Mouse (Mus musculus): ENCODE data around the gene Pgs1.

Pgs1 gene

DNA sequence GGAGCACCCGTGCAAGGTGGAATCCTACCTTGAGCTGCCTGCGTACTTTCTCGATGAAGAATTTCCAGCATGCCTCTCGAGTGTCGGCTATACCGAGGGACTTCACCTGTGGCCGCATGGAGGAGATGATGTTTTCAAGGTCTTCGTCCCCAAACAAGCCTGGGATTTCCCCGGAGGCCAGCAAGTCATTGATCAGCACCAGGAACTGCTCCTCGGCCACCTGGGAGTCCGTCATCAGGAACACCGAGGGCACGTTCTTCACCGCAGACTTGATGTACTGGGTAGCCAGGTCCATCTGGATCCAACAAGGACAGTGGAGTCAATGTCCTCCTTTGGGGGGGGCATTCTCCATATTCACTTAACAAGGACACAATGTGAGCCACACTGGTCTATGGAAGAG lies 73.9 kb downstream of the Pgs1 start:
- no peak for DNase-seq

DNA sequence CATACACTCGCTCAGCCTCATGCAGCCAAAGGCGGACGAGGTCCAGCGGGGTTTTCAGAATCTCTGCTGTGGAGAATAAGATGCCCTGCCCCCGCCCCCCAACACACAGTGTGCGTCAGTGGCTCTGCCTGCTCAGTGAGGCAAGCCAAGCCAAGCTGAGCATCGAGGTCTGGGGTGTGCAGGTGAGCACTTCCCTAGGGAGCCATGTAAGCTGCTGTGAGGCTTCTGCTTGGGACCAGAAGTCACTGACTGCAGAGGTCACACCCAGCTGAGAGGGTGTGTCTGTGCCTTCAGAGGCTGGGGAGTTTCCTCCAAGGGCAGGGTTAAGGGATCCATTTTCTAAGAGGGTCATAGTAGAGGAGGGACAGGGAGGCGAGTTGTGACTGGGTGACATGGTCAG lies 81.5 kb downstream of the Pgs1 start:
- DNase-seq, result no peak

DNA sequence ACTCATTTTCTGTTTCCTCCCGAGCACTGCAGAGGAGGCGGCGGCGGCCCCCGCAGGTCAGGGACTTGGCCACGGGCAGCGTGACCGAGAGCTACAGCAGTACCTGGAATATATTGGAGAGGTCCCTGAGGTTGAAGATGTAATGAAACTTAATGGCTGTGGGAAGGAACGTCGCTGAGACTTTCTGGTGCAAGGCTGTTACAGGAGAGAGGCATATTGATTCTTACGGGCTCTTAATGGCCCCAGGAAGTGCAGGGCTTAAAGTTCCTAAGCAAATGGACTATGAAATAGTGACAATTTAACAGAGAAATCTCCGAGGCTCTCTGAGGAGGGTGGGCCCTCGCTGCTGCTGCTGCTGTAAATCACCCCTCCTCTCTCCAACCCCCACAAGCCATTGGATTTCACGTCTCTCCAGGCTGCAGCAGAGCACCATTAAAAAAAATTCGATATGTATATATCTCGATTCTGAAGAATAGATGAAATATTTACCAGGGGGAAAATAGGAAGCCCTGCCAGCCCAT lies 82.8 kb downstream of the Pgs1 start:
- no peak for DNase-seq

DNA sequence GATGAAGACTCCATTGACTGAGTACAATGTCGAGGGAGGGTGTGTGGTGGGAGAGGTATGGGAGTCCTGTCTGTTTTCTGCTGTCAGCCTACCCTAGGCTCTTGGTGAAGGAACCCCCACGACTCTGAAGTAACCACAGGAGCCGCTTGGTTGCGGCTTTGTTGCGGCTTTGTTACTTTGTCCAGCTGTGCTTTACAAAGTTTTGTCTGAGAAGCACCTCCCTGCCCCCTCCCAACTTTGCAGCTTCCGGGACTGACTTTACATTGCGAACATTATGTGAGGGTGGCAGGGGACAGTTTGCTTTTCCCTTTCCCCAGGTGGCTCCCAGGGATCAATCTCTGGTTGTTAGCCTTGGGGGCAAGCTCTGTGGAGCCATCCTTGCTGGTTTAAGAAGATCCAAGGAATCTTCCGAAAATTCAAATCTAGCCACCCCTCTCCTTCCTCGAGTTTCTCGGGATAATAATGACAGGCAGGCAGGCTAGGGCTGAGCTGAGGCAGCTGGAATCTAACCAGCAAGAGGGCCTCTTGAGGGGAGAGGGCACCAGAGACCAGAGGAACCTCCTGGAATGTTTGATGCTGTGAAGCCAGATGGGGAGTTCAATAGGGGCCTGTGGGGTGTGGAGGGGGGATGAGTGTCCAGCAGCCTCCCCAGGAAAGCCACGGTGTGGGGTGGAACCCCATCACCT lies 85.3 kb downstream of the Pgs1 start:
- no peak for DNase-seq
